Mouse (Mus musculus) myocyte (in vitro differentiated cells): Measurements from ENCODE around the gene Terf2.

ENCODE experiments used
- POLR2A ChIP-seq: IDR thresholded peaks from one replicate; pipeline ENCODE4 v1.6.1; 2011; ENCODE audit warnings: low read depth, mild to moderate bottlenecking, control low read depth, moderate library complexity; ENCODE audit not compliant: insufficient read length
- TCF12 ChIP-seq: IDR thresholded peaks from one replicate; pipeline ENCODE4 v1.6.1; 2011; ENCODE audit warnings: mild to moderate bottlenecking, control low read depth; ENCODE audit not compliant: poor library complexity, insufficient read depth, severe bottlenecking

- TF ChIP-seq POLR2A = no peak
- no peak for TF ChIP-seq TCF12
Measured at GRCm38 (mm10) chr8:107029310-107029709, 67.0 kb downstream of the Terf2 start.
